Mouse (Mus musculus): Measurements from ENCODE around the gene Akap5.

Gene Akap5

DNA sequence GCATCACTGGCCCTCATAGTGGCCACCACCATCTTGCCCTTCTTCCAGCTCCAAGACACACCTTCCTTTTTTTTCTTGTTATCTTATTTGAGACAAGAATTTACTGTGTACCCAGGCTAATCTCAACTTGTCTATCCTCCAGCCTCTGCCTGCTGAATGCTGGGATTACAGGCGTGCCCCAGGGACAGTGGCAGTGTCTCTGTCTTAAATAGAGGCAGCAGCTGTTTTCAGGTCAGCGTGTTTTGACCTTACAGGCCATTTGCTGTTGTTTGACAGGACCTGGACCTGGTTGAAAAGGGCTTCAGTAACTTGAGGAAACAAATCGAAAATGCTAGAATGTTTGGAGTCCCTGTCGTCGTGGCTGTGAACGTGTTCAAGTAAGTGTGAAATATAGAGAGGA, 14.1 kb upstream of the Akap5 start:
- no peak for DNase-seq (ENCODE audit: low spot score)

DNA sequence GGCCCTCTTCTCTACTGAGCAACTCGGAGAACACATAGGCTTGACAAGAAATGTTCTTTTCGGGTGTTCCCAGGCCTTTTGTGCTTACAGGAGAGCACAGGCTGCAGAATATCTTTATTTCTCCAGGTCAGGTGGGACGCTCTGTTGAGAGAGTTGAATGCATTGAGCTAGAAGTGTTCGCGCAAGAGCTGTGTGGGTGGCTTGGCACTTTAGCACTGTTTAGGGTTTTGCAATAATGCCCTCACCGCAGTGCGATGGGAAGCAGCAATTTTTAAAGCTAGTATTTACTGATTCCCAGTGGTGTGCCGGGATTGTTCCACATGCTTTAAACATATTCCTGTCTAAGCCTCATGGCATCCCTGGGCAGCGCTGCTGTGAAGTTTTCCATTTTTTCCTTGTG, 13.5 kb upstream of the Akap5 start:
- DNase-seq (ENCODE audit: low spot score) = no peak

GRCm38 (mm10) chr12:76311951-76312350, 12.7 kb upstream of the Akap5 start:
- no peak for DNase-seq (ENCODE audit: low spot score)

DNA sequence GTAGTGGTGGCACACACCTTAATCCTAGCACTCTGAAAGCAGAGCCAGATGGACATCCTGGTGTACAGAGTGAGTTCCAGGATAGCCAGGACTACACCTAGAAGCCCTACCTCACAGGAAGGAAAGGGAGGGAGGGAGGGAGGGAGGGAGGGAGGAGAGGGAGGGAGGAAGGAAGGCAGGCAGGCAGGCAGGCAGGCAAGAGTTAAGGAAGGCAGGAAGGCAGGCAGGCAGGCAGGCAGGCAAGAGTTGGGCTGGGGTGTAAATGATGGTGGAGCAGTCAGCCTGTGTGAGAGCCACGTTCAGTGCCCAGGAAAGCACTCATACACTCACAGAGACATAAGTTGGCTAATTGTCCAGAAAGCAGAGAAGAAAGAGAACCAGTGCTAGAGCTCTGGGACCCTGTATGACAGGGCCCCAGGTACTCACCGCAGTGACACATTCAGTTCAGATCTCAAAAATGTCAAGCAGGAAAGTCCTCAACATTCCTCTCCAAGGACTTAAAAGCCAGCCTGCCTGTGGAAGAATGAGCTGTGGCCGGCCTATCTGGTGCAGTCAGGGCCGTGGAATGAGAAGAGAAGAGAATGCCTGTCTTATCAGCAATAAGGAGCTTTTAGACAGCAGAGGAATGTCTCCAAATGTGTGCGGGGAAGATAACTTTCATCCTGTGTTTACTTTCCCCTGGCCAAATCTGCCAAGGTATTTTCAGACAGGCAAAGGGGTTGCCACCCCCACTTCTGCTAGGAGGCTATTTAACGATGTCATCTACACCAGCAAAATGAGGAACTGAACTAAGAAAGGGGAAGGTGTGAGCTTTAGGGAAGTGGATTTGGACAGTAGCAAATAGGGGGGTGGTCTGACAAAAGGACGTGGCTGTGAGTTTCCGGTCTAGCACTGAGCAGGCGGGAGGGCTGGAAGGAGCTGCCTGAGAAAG, 6.1 kb upstream of the Akap5 start:
- no peak for DNase-seq (ENCODE audit: low spot score)

DNA sequence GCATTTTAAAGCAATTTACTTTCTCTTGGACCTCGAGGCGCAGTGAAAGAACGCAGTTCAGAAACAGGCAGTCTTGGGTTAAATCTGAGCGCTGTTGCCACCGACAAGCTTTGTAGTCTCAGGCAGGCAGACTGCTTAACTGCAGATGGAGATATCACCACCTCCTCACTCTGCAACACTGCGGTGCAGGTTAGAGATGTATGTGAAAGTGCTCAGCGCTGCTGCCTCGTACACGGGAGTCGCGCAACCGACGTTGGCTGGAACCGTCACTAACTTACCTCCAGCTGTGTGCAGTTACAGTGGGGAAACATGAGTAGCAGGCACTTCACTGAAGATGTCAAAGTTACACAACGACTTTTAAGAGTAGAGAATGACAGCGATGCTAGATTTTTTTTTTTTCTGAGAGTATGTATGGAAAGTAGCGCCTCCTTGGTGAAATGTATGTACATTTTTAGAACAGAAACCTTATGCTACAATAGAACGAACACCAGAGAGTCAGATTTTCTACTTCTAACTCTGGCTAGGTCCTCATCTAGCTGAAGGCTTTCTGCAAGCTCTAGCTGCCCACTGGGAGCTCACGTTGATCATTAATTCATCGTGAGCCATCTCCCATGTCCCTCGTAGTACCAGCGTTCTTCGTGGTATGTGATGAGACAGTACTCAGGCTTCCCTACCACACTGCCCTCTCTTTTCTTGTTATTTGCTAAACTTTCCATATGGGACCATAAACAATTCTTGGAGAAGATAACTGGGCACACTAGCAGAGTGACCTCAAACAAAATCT, 1.9 kb downstream of the Akap5 start:
- DNase-seq (ENCODE audit: low spot score) = no peak

- no peak for DNase-seq (ENCODE audit: low spot score)
These were observed 4.1 kb downstream of the Akap5 start for GRCm38 (mm10) chr12:76328567-76329354.

DNA sequence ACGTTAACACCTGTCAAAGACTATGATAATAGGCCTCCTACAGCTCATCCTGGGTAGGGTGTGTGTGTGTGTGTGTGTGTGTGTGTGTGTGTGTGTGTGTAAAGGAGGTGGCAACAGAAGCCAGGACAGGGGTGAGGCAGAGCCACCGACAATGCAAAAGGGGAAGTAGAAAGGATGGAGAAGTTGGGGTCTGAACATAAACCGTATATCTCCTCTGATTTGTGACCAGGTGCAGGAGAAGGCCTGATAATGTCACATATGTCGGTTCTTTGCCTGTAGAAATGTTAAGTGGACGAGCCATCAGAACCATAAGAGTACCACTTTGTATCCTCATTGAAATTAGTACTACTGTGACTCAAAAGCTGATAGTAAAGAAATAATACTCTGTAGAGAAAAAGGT, 9.0 kb downstream of the Akap5 start:
- DNase-seq (ENCODE audit: low spot score) = no peak

DNA sequence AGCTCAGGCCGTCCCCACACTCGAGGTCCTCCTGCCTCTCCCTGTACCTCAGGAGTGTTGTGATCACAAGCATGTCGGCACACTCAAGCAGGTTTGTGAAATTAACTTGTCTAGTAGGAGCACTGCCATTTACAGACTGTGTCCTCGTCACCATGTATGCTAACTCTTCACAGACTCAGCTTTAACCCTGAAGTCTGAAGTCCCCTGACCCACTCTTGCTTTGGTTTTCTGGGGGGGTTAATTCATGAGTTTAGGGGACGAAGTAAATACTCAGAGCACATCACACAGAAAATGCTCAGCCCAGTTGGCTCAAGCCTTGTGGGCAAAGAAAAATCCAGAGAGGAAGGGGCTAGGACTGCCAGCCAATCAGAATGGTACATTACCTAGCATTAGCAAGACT, 10.9 kb downstream of the Akap5 start:
- DNase-seq (ENCODE audit: low spot score) = no peak

GRCm38 (mm10) chr12:76336111-76336965, 11.6 kb downstream of the Akap5 start:
- DNase-seq (ENCODE audit: low spot score) = no peak

GRCm38 (mm10) chr12:76341080-76341479, 16.4 kb downstream of the Akap5 start:
- DNase-seq (ENCODE audit: low spot score) = peak; percentile 78

DNA sequence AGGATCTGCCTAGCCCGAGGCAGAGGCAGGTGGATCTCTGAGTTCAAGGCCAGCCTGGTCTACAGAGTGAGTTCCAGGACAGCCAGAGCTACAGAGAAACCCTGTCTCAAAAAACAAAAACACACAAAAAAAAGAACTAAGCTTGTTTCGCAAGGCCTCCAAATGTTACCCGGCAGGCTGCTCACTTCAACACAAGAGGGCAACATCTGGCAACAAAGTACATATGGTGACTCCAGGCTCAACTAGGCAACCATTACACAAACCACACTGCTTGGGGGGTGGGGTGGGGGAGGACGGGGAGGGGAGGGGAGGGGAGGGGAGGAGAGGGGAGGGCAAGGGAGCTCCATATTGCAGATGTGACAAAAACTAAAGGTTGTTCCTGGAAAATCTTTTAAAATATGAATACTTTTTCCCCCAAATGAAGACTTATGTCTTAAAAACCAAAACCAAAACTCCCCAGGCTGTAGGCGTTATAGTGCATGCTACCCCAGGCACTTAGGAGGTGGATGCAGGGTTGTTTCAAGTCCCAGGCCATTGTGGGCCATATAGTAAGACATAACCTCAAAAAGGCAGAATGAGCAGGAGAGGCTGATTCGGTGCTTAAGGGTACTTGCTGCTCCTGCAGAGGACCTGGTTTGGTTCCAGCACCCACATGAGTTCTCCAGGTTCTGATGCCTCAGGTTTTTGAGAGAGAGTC, 21.2 kb downstream of the Akap5 start:
- DNase-seq (ENCODE audit: low spot score) = no peak

DNA sequence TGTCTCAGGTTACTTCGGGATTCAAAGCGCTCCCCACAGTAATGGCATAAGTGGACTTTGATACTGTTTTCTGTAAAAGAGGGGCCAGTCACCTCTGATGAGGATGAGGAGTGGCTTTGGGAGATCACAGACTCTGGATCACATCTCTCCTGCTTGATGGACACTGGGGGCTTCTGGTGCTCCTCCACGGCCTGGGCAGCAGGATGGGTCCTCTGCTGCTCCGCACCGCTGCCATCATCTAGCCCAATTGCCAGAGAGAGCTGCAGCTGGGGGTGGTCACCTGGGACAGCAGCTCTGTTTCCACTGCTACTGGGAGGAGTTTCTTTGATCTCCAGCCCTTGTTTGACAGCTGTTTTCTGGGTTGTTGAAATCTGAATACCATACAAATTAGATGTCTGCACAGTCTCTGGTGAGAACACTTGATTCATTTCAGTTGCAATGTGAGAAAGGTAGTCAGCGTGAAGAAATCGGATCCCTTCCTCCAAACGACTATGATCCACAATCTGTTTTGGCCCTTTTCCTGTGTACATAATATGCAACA, 25.1 kb downstream of the Akap5 start:
- DNase-seq (ENCODE audit: low spot score) = no peak

- no peak for DNase-seq (ENCODE audit: low spot score)
These were observed 36.2 kb downstream of the Akap5 start for GRCm38 (mm10) chr12:76360868-76361267.

GRCm38 (mm10) chr12:76361405-76362302, 37.0 kb downstream of the Akap5 start:
- DNase-seq (ENCODE audit: low spot score) = no peak

- DNase-seq (ENCODE audit: low spot score) = no peak
These were observed 37.6 kb downstream of the Akap5 start for GRCm38 (mm10) chr12:76362303-76362676.

GRCm38 (mm10) chr12:76366276-76366675, 41.6 kb downstream of the Akap5 start:
- DNase-seq (ENCODE audit: low spot score) = no peak

DNA sequence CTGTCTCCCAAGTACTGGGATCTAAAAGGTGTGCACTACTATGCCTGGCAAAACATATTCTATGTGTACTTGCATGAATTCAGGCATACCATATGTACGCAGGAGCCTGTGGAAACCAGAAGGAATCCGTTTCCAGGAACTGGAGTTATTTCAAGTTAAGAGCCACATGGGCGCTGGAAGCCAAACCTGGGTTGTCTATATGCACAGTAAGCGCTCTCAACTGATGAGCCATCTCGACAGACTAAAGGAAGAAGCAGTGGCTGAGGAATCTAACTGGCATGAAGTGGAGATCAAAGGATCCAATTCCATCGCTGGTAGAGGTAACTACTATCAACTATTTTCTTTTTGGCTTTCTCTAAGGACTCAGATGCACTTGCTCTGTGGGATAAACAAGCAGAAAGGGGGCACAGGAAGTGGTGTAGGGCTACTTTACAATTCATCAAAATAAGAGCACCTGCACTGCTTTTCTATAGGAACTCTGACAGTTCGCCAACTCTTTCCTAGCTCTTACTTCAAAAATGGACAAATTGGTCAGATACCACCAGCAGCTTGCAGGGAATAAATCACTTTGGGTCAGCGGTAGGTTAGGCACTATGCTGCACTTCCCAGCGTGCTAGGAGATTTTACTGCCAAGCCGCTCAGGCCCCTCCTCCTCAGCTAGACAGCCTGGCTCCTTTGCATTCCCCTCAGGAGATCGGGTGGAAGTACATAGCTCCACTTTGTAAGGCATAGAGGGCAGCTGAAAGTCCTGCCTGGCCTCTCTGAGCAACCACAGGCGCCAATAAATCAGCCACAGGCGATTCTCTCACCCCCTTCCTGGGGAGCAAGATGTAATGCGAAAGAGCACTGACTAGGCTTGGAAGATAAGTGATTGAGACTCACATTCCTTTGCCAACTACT, 42.7 kb downstream of the Akap5 start:
- no peak for DNase-seq (ENCODE audit: low spot score)

DNA sequence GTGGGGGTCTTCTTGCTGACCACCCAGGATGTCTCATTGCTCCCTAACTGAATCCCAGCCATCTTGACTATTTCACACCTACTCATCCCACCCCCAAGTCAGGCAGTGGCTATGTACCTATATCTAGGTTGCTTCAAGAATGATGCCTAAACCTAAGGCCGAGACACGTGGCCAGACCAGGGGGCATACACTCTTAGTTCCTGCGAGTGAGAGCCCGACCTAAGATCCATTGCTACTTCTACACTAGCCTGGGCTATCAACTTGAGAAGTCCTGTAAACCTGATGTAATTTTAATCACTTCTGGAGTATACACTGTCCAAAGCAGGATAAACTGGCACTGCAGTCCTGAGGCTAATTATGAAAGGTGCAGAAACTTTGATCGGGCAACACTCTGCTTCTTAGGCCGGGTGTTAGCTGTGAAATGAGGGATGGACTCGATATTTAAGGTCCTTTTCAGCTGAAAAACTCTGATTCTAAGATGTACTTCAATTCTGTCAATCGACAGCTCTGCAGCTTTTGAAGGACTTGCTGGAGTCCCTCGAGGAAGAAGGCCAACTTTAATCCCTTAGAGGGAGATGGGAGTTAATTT, 43.6 kb downstream of the Akap5 start:
- DNase-seq (ENCODE audit: low spot score) = no peak

All from layer of hippocampus, adult 9-10 months (tissue).